Mouse (Mus musculus) NIH3T3 (cell line): Measurements from ENCODE around the gene Chst11.

Source experiments
- DNase-seq: peaks from one replicate; pipeline ENCODE4 v3.0.0-alpha.2; 2012; ENCODE audit warnings: low read depth

Chst11 gene

DNA sequence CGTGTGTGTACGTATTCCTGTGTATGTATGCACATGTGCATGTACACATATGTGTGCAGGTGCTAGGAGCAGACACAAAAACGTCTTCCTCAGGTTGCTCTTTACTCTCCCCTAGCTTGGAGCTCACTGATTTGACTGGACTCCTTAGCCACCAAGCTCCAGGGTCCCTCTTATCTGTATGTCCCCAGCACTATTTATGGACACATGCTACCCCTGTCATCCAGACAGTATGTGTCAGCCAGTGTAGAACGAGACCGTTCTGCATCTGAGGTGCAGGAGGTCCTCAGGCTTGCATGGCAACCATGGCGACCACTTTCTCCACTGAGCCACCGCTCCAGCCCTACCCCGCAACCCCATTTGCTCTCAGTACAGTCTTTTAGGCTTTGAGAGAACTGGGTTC, 93.4 kb downstream of the Chst11 start:
- DNase-seq, result no peak

DNA sequence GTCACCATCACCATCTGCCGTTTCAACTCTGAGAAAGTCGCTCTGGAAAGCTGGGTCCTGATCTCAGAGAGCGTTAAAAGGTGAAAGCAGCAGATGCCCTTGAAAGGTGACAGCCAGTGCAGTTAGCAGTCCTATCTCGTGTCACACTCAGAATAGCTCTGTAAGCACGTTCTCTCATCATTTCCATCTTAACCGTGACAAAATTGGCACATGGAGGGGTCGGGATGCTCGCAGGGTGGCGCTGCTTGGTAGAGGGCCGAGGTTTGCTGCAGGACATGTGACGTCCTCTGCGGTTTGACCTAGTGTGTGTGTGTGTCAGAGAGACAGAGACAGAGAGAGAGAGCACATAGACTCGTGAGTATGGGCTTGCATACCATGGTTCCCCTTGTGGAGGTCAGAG, 94.5 kb downstream of the Chst11 start:
- DNase-seq, result no peak

DNA sequence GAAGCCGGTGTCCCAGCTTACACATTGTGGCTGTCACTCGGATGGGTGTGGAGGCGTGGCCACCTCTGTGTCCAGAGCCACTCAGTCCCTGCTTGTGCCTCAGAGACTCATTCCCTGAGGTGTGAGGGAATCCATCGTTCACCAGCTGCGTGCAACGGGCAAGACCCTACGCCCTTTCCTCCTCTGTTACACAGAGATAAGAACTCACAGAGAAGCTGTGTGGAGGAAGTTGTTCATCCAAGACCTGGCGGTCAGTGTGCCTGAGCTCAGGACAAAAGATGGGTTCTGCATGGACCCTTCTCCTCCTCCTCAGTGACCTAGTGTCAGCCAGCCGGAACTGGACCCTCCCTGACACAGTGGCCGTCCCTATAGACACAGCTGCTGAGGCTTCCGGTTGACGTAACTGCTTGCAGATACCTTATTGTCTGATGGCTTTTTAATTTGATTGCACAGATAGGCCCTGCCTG, 95.0 kb downstream of the Chst11 start:
- no peak for DNase-seq

DNA sequence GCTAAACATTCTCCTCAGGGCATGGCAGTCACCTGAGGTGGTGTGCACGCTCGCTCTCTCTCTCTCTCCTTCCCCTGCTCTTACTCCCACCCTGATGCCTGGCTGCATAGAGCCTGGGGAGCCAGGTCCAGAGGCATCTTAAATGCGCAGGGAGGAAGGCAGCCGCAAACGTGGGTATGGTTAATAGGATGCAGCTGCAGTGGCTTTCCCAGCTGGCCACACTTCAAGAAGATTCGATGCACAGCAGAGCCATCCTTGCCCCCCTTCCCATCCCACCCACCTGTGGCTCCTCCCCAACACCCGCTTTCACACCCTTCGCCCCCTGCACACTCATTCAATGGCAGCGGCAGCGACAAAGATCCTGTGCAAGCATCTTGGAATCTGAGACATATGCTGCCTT, 95.6 kb downstream of the Chst11 start:
- DNase-seq, result no peak

DNA sequence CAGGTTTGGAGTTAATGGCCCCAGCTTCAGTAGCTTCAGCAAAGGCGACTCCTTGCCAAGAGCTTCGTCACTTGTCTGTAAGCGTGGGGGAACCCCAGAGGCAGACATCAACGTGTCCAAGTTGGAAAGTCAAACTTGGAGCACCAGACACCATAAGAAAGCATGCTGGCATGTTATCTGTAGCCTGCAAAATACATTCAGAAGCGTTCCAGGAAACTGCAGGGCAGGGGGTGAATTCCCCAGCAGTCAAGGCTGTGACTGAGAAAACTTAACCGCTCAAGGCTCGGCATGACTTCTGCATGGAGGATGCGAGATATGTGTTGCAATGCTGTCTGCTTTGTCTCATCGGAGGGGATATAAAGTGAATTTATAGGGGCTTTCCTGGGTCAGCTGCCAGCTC, 98.6 kb downstream of the Chst11 start:
- DNase-seq, result no peak

DNA sequence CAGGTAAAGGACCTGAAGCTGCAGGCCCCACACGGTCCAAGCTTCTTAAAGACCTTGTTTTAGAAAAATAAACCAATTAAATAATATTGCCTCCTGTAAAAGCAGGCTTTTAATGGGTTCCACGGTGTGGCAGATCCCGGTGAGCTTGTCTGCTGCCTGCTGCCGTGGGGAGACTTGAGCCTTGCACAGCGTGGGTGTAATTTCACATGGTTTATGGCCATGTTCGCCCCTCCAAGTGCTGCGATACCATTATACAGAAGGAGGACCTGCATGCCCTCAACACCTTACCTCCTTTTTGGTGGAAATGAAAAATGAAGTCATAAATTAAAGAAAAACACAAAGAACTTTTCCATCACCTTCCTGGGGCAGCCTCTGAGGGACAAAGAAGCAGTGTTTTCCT, 103.0 kb downstream of the Chst11 start:
- DNase-seq, result no peak

DNA sequence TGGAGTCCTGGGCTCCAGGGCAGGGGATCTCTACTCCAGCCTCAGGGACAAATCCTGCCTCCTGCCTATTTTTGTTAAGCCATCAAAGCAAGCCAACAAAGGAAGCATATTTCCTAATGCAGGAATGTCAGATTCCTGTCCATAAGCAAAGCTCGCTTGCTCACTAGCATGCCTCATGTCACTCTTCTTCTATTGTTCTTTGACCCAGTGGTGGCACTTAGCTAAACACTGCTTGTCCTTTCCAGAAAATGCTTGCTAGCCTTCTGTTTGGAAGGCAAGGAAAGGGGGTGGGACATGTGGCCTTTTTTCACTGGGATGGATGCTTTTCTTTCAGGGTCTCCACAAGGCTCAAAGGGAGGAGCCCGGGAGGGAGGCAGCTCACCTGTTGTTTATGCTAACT, 103.5 kb downstream of the Chst11 start:
- DNase-seq, result no peak

DNA sequence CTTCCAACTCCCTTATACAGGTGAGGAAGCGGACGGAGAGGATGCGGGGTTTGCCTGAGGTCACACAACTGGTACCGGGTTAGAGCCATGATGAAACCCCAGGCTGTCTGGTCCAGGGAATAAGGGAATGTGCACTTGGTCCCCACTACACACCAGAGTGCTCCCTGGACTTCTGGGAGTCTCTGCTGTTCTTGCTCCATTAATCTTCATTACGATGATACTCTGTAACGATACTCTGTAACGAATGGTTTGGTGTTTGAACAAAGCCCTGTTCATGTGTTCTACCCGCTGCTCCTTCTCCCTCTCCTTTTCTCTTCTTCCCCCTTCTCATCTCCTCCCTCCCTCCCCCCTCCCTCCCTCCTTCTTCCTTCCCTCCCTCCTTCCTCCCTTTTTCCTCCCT, 104.9 kb downstream of the Chst11 start:
- DNase-seq, result no peak

DNA sequence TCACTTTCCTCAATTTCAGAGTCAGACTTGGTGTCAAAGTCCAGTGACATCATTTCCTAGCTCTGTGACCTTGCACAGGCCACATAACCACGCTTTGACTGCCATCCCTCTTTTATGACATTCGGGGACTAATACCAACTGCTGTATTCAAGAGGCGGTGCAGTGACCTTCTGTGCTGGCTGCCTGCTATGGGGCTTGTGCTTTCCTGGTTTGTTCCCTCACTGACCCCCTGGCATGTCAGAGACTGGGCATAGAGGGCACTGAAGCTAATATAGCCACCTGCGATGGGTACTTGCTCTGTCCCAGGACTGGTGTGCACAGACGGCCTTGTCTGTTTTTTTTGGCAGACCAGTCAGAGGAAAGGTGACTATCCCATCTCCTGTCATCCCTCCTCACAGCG, 108.4 kb downstream of the Chst11 start:
- no peak for DNase-seq

DNA sequence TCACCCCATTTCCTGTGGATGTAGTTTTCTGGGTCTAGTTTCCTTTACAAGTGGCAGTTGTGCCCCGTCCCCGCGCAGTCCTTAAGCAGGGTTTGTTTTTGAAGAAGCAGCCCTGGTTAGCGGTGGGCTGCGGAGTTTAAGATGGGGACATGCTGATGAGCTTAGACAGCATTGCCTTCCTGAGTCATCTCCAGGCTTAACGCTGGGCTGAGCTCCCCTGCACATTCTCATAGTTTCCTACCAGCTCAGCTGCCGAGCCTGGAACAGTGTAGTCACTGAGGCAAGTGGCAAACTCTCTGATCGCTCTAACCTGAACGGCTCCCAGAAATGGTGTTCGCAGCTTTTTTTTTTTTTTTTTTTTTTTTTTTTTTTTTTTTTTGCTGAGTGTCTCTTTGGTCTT, 109.0 kb downstream of the Chst11 start:
- peak; percentile 63 for DNase-seq

DNA sequence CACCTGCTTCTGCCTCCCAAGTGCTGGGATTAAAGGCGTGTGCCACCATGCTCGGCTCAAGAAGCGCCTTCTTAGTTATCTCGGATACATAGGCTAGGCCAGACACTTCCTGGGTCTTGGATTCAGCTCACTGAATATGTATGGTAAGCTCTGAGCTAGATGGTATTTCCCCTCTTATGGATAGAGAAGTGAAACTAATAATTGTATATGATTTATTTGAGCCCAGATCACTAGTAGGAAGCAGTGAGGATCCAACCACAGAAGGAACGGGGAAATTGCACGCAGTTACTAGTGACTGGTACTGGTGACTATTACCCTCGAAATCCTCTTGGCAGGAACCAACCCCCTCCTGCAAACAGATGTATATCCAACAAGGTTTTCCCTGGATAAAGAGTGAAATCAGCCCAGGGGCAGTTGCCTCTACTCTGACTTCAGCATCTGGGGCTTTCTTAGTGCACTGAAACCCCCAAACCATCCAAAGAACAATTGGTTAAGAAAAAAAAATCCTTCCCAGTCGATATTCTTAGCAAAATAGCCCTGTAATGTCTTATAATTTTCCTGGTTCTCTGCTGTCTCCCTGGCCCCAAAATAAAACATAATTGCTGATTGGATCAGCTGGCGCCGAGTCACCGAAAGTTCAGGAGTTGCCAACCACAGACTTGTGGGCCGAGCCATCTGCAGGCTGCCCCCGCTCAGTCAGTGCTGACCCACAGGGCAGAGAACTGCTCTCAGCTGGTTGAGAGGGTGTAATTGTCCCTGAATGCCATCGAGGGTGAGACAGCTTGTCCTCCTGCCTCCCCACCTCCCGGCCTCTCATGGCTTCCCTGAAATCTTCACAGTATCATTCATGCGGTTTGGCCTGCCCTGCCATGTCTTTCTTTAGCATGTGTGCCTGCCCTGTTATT, 109.8 kb downstream of the Chst11 start:
- DNase-seq, result peak; percentile 80

DNA sequence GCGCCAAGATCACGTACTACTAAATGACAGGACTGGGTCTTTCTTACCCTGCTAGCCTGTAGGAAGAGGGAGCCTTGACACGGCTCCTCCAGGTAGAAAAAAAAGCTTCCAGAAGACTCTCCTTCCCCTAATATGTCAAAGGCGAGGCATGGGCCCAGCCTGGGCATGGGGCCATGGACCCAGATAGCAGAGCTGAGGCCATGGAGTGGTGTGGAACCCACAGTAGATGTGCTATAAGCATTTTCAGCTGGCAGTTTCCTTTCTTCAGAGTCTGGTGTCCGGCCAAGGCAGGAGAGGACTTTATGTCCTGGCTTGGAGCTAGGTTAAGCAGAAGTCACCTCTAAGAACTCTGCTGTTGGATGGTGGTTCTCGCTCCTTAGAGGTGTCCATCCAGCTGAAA, 111.0 kb downstream of the Chst11 start:
- no peak for DNase-seq

DNA sequence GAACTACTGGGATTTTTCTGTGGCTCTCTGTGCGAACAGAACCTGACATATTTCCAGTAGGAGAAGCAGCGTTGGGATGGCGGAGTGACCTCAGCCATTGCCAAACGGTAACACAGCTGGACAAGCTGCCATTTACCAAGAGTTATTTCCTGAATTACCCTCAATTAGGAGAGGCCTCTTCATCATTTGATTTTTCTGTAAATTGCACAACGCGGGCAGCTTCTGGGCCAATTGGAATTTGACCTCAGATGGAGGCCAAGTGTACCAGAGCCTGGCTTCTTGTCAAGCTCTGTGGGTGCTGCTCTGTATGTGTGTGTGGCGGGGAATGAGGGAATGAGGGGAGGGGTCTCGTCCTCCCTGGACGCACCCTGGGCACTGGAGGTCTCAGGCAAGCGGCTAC, 113.6 kb downstream of the Chst11 start:
- peak; percentile 58 for DNase-seq

DNA sequence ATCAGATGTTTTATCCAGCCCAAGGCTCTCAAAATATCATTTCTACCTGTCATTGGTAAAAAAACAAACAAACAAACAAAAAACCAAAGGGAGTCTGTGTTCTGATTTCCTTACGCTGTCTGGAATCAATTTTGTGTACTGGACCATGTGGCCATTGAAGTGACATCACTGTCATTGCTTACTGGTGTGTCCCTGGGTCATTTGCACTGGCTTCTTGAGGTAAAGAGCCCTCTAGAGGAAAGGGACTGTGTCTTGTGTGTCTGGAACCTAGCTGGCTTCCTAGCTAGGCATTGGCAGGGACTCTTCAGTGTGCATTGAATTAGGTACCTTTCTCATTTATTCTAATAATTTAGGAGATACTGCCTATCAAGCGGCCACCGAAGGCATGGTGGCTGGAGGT, 114.4 kb downstream of the Chst11 start:
- DNase-seq, result no peak

DNA sequence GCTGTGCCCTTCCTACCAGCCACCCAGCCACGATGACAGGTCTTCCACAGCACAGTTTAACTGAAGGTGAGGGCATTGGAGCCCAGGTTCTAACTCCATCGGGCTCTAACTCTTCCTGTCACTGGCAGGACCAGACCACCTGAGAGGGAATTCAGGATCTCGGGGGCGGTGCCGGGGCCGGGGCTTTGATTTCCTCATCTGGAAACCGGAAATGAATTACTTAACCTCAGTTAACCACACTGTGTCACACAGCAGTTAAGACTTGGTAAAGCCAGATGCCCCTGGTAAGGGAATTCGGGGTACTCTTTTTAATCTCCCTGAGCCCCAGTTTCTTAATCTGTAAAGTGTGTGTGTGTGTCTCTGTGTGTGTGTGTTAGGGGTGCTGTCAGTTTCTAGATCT, 115.6 kb downstream of the Chst11 start:
- no peak for DNase-seq

DNA sequence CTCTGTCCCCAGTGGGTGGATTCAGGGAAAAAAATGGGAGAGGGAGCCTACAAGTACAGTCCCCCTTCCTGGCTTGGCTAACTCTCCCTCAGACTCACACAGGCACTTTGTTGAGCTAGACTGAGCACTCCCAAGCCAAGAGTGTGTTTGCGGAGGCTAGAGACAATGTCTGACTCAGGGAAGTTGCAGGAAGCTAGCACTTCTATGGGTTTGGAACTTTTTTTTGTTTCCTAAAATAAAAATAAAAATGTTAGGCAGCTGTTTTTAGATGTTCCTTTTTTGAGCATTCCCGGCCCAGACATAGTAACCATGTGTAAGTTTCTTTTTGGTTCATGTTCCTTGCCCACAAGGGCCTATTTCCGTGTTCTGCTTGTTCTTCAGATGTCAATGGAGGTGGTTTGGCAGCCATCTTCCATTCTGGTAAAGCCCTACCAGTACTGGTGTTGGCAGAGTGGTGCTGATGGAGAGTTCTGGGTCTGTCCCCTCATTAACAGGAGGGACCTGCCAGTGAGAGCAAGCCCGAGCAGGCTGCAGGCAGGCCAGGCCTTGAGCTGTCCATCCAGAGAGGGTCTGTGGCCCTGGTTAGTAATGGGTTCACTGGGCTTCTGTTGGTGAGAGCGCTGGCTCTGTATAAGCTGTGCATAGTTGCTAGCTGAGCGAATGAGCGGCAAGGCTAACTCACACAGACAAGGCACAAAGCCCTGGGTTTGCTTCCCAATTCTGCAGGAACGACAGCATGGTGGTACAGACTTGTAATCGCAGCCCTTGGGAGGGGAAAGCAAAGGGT, 116.3 kb downstream of the Chst11 start:
- no peak for DNase-seq

DNA sequence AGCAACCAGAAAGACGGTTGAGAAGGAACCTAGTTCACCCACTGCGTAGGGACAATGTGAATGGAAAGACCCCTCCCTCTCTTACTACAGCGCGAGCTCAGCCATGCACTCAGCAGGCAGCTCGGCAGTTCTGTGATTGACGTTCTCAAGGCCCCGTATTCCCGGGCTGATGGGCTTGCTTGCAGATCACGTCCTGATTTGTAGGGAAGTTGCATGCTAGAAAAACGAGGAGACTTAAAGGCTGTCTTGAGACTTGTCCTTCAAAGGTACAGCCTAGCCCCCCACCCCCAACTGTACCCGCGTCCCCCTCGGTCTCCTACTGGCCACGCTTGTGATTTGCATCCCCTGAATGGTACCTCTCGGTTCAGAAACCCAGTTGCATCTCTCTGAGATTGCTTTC, 117.4 kb downstream of the Chst11 start:
- DNase-seq, result no peak

DNA sequence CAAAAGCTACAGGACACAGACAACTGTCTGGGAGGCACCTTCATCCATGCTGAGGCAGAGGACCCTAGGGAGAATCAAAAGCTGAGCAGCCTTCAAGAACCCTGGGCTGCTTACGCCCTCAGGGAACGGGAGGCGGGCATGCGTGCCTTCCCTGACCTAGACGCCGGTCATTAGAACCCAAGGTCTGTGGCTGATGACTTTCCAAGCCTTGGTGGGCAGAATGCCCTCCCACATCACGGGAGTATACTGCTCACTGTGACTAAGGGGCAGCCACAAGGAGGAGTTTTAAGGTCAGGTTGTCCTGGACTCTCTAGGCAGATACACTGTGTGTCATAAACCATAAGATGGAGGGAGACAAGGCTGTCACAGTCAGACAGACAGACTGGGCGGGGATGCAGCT, 118.9 kb downstream of the Chst11 start:
- no peak for DNase-seq

DNA sequence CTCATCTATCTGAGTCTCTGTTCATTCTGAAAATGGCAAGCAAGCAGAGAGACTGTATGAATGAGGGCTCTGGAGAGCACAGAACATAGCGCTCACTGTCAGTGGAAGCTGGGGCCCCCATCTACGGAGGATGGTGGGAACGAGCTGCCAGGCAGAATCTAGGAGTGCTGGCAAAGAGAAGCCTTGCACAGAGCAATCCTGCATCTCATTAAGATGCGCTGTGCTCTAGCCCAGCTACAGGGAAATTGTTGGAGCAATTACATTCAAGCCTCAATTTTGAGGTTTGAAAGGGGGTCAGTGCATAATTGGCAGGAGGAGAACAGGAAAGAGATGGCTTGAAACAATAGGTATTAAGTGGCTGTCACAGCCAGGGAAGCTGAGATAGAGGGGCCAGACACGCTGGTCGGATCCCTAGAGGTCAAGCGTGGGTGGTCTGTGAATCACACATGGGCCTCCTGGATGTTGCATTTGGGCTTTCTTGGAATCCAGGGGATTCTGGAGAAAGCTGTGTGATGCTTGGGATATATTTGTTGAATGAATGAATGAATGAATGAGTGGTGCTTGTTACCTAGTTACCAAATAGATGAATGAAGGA, 121.0 kb downstream of the Chst11 start:
- no peak for DNase-seq

DNA sequence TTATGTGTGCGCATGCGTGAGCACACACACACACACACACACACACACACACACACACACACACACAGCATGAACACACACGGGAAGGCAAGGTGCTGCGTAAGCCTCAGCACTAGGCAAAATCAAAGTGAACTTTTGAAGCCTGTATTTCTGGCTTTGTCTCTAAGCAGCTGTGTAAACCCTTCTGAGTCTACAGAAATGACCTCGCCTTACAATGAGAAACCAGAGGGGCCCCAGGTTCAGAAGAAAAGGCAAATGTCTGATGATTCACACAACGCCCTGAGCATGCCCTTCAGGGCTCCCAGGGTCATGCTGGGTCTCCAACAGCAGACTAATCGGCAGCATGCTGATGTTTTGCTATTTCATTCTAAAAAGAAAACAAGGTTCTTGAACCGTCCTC, 122.1 kb downstream of the Chst11 start:
- no peak for DNase-seq

DNA sequence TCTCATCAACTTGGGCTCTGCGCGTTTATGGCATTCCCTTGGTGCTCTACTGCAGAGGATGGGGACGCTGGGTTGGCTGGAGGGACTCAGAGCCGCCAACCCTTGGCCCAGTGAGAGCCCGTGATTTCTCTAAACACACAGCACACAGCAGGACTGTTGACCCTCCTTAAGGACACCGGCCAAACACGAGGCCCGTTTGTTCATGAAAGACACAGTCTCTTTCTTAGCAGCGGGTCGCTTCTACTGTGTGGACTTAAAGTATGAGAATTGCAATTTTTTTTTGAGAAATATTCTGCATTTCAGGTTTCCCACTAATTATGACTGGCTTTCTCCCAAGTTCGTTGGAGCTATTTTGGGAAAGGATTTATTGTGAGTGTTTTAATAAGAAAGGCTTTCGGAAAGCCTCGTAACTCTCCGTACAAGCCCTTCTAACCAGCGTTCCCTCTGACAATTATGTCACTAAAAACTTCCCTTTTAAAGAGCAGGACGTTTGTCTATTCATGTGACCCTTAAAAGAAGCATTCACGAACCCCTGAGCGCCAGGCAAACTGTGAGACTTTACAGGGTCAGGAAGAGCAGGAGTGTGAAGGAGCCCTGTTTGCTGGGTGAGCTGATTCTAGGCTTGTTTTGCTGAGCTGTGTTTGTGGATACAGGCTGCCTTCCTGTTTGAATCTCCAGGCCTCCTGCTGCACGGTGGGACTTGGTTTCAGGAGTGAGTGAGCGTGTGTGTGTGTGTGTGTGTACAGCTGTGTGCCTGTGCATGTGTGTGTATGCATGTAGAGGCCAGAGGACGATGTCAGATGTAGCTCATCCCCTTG, 122.8 kb downstream of the Chst11 start:
- no peak for DNase-seq

DNA sequence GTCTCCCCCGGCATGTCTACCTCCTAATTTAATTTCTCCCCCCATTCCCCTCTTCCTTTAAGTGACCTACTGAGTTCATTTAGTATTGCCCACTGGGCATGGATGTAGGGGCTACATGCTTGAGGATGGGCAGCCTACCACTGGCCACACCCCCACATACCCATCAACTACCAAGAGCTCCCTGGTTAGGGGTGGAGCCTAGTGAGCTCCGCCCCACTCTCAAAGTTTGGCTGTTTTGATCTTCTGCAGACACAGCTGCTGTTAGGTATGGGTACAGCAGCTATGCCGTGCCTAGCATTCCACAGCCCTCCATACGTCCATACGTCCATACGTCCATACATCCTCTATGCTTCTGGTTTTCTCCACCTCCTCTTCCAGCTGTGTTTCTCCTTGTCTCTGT, 123.6 kb downstream of the Chst11 start:
- DNase-seq, result no peak
